Mouse (Mus musculus) megakaryocyte, embryonic 14.5 days (primary cell): ENCODE data around the gene Slc18a2. TPM values are rescaled to one million over a fixed set of nuclear protein-coding genes. Genes with fewer than 3 reads are reported as not detected.

Experiments used
- H3K27me3 ChIP-seq: replicated peaks from 2 replicates; pipeline ENCODE3; 2012; ENCODE audit warnings: inconsistent platforms
- H3K36me3 ChIP-seq: replicated peaks from 2 replicates; pipeline ENCODE3; 2012; ENCODE audit warnings: low read length, inconsistent platforms, mixed read lengths
- H3K4me1 ChIP-seq: 2 replicates; pipeline ENCODE4 v1.6.1; 2012; ENCODE audit warnings: inconsistent platforms
- H3K4me3 ChIP-seq: replicated peaks from 2 replicates; pipeline ENCODE3; 2012; ENCODE audit warnings: moderate library complexity, mild to moderate bottlenecking, inconsistent platforms
- H3K9me3 ChIP-seq: 2 replicates; pipeline ENCODE4 v1.6.1; 2012; ENCODE audit warnings: inconsistent platforms
- FLI1 ChIP-seq: IDR thresholded peaks from 2 replicates; pipeline ENCODE4 v1.6.1; 2012; ENCODE audit warnings: low read length, inconsistent platforms, mixed read lengths
- GATA1 ChIP-seq: IDR thresholded peaks from 3 replicates; pipeline ENCODE4 v1.6.1; 2012; ENCODE audit warnings: mixed read lengths, low read length, inconsistent platforms, borderline replicate concordance
- polyA plus RNA-seq: library from polyadenylated mRNA; stranded (reverse); fragments of >175 nt; gene quantifications from 2 replicates; pipeline ENCODE4 v1.2.3, GENCODE M21; 2012; ENCODE audit warnings: low replicate concordance; ENCODE audit not compliant: insufficient read depth

Slc18a2 gene
- polyA plus RNA-seq, 1 experiment: 1.4 TPM

DNA sequence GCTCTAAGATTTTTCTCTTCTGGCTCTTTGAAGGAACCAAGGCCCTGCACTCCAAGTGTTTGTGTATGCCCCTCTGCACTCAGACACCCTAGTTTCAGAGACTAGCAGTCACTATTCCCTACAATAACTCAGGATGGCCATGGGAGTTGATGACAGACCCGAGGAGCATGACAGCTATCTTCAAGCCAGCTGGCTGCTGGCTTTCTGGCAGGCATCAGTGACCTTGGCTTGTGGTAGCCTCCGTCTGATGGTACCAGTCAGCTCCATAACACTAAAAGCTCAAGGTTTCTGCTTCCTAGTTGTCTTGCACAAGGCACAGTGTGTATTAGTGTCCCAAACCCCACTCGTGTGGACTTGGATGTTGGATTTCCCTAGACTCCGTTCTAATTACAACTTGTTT, 18.7 kb upstream of the Slc18a2 start:
- Histone ChIP-seq H3K4me3 (no peak overlapping the region), H3K4me1 (peaks cover 10% of the 10 kb centered on the region), H3K36me3 (no peaks in the 10 kb centered on the region), H3K9me3 (no peaks in the 10 kb centered on the region), H3K27me3 (peaks cover 37% of the 10 kb centered on the region)
- TF ChIP-seq FLI1 (no peak), GATA1 (no peak)

DNA sequence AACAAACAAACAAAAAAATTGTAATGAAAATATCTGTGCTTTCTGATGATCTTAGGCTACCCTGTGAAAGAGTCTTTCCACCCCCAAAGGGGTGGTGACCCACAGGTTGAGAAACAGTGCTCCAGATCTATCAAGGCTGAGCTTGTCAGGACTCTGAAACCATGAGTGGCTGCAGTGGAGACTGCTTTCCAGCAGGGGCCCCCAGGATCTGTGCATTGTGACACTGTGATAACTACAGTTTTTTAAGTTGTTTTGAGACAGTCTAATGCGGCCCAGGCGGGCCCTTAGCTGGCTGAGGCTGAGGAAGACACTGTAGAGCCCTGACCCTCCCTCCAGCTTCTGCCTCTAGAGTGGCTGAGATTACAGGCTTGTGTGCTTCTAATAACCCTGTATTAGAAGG, 17.6 kb upstream of the Slc18a2 start:
- peaks cover 26% of the 10 kb centered on the region for H3K27me3 ChIP-seq
- no peaks in the 10 kb centered on the region for H3K36me3 ChIP-seq
- H3K4me3 ChIP-seq: no peak overlapping the region
- H3K4me1 ChIP-seq: peaks cover 20% of the 10 kb centered on the region
- no peaks in the 10 kb centered on the region for H3K9me3 ChIP-seq
- TF ChIP-seq FLI1: no peak
- TF ChIP-seq GATA1: no peak

DNA sequence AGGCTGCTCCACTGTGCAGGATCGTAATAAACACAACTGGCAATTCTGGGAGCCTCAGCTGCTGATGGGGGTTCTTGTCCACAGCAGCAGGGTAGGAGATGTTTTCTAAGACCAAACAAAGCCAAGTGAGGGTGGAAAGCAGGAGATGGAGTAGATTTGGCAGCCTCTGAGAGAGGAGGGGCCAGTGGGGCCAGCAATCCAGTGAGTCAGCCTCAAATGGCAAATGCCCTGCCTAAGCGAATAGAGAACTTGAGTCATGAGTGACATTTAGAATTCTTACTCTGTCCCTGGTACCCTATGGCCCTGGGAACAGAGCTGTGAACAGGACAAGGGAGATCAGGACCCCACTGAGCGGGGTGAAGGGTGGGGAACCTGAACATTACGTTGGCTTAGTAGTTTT, 12.6 kb upstream of the Slc18a2 start:
- Histone ChIP-seq H3K27me3 (peaks cover 7% of the 10 kb centered on the region), H3K4me1 (peaks cover 55% of the 10 kb centered on the region), H3K9me3 (no peaks in the 10 kb centered on the region), H3K36me3 (no peaks in the 10 kb centered on the region), H3K4me3 (peak overlapping the region; percentile 70)
- TF ChIP-seq FLI1: no peak
- TF ChIP-seq GATA1: no peak

DNA sequence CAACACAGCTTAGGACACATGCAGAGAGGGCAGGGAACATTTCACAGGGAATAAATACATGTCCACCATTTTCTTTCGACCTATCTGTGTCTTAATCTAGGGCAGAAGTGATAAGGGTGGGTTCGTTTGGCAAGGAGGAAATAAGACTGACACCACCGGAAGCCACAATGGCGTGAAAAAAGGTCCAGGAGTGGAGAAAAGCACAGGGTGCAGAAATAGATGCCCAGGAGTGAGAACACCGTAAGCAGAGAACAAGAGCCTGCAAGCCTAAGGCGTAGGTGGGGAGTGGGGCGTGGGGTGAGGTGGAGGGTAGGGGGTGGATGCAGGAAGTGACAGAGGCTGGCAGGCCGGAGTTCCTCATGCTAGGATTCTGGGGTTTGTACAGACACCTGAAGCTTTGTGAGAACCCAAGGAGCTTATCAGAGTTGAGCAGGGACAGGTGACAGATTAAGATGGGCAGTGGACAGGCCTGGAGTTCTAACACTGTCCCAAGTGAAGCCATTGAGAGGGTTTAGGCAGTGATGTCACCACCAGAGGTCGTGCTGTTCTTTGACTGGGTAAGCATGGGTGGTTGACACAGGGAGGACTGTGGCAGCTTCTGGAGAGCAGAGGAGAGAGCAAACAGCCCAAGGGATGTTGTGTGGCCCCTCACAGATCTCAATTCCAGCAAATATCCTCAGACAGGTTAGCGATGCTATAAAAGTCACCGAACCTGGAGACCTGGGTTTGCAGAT, 12.0 kb upstream of the Slc18a2 start:
- Histone ChIP-seq H3K4me3 (peak overlapping the region; percentile 65), H3K36me3 (no peaks in the 10 kb centered on the region), H3K27me3 (peaks cover 7% of the 10 kb centered on the region), H3K9me3 (no peaks in the 10 kb centered on the region), H3K4me1 (peaks cover 57% of the 10 kb centered on the region)
- TF ChIP-seq FLI1: no peak
- no peak; the same call in 2 of the 3 replicates for TF ChIP-seq GATA1

DNA sequence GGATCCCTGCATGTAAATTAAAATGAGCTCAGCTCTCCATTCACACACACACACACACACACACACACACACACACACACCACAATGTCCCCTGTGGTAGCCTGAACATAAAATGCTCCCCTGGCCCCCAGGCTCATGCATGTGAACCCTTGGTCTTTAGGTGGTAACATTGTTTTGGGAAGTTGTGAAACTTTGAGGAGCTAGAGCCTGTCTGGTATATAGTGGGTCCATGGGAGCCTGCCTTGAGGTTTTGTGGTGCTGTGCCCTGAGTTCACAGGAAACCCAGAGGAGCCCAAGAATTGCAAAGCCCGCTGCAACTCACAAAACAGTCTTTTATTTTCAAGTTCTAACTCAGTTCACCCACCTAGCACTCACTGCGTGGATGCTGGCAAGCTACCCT, 8.0 kb upstream of the Slc18a2 start:
- H3K9me3 ChIP-seq: peaks cover 16% of the 10 kb centered on the region
- TF ChIP-seq FLI1 (no peak), GATA1 (no peak)

DNA sequence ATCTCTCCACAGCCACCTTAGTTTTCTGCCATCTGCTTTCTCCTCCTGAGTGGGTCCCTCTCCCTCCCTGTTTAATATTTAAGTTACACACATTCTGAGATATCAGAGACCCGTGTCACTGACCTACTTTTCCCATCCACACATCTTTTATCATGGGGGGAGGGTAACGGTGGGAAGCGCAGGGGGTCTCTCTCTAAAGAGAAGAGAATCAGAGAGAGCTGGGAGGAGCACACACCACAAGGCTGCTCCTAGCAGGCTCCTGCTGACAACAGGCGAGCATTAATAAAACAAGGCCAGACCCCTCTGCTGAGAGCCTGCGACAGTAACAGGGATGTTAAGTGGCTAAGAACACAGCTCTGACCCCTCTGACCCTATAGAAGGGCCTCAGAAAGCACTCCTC, 1.1 kb upstream of the Slc18a2 start:
- peaks cover 36% of the 10 kb centered on the region for H3K27me3 ChIP-seq
- H3K4me1 ChIP-seq: peaks cover 42% of the 10 kb centered on the region
- peaks cover 13% of the 10 kb centered on the region for H3K36me3 ChIP-seq
- H3K4me3 ChIP-seq: no peak overlapping the region
- no peak for TF ChIP-seq GATA1
- no peak for TF ChIP-seq FLI1
- peaks cover 16% of the 10 kb centered on the region for H3K9me3 ChIP-seq

More for the DNA sequence above, 8.0 kb upstream of the Slc18a2 start:
- Histone ChIP-seq H3K36me3 (peaks cover 3% of the 10 kb centered on the region), H3K27me3 (peaks cover 2% of the 10 kb centered on the region), H3K4me1 (peaks cover 56% of the 10 kb centered on the region), H3K4me3 (no peak overlapping the region)

DNA sequence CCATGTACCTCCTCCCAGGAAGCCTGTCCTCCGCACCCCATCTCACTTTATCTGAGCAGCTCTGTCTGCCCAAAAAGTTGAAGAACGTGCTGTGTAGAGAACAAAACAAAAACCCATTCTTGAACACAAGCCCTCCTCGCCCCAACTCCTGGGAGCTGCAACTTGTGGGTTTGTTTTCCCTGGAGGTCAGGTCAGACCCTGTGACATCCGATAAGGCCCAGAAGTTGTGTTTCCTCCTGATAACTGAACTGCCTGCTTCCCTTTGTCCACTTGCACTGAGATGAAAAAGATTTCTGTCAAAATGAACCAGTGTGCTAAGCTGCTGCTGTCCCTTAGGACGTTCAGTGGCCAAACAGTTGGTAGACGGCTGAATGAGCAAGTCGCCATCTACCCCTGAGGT, 908 bp downstream of the Slc18a2 start:
- peaks cover 14% of the 10 kb centered on the region for H3K36me3 ChIP-seq
- H3K4me1 ChIP-seq: peaks cover 56% of the 10 kb centered on the region
- H3K9me3 ChIP-seq: peaks cover 9% of the 10 kb centered on the region
- H3K4me3 ChIP-seq: peak overlapping the region; percentile 94
- peaks cover 38% of the 10 kb centered on the region for H3K27me3 ChIP-seq
- TF ChIP-seq FLI1 (no peak), GATA1 (no peak)

DNA sequence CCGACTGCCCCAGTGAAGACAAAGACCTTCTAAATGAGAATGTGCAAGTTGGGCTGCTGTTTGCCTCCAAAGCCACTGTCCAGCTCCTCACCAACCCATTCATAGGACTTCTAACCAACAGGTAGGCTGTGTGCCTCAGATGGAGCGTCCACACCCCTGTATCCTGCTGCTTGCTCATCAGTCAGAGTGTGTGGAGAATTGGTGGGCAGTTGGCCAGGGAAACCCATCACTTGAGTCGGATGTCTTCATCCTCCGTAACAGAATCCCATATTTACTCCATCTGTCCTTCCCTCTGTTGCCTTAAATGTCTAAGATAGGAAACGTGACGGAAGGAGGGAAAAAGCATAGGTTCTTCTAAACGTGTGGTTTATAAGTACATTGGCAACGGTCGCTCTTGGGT, 2.5 kb downstream of the Slc18a2 start:
- H3K4me3 ChIP-seq: peak overlapping the region; percentile 50
- peaks cover 64% of the 10 kb centered on the region for H3K4me1 ChIP-seq
- peaks cover 39% of the 10 kb centered on the region for H3K27me3 ChIP-seq
- H3K36me3 ChIP-seq: peaks cover 14% of the 10 kb centered on the region
- no peaks in the 10 kb centered on the region for H3K9me3 ChIP-seq
- TF ChIP-seq FLI1 (no peak), GATA1 (no peak)

DNA sequence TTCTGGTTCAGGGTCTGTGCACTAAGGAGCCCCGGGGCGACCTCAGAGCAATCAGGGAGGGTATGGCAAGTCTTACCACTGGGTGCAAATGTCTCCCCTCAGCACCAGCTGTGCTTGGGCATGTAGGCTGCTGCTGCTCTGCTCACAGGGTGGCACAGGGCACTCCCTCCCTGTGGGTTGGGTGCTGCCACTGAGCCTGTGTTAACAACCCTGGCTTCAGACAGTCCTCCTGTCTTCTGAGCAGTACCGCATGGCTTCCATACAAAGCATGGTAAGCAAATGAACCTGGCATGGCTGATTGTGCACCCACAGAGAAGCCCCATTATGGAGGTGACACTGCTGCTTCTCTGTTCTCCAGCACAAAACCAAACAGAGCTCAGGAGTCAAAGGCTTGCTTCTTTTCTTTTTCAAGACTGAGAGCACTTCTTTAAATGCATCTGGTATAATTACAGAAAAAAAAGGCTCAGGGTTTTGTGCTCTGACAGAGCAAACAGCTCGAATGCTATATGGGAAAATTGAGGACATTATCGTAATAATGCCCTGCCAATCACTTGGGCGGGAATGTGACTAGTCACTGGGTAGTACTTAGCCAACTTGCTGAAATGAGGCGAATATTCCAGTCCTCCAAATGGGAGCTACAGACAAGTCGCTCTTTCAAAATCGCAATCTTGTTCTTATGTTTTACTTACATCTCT, 4.3 kb downstream of the Slc18a2 start:
- Histone ChIP-seq H3K4me3 (peak overlapping the region; percentile 56), H3K36me3 (peaks cover 24% of the 10 kb centered on the region), H3K4me1 (peaks cover 68% of the 10 kb centered on the region), H3K9me3 (no peaks in the 10 kb centered on the region), H3K27me3 (peaks cover 38% of the 10 kb centered on the region)
- TF ChIP-seq GATA1 (no peak), FLI1 (no peak)

DNA sequence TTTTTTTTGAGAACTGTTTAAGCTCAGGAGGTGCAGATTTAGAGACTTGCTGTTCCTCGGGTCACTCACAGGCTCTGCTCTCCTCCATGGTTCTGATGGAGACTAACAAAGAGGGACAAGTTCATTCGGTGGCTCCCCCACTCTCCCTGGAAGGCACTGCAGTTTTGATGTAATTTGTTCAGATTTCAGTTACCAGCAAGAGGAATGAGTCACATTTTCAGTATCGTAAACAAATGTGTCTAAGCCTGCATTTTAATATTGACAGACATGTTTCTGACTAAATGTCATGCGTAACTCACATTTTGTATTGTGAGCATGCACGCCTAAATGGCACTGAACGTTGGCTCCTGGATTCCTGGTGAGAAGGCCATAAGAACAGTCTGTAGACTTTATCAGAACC, 5.2 kb downstream of the Slc18a2 start:
- H3K27me3 ChIP-seq: peaks cover 30% of the 10 kb centered on the region
- no peak for TF ChIP-seq GATA1
- TF ChIP-seq FLI1: no peak
- H3K9me3 ChIP-seq: no peaks in the 10 kb centered on the region
- H3K4me1 ChIP-seq: peaks cover 60% of the 10 kb centered on the region
- H3K36me3 ChIP-seq: peaks cover 28% of the 10 kb centered on the region
- no peak overlapping the region for H3K4me3 ChIP-seq
